ENCODE assay signal across 13 mouse cellular contexts in genomic region chr13:48314500-48314899, GRCm38 (mm10). TPM values are rescaled to one million over a fixed set of nuclear protein-coding genes. Genes with fewer than 3 reads are reported as not detected.
DNase-seq lines count a peak whose midpoint lies in the region; ATAC-seq and TF ChIP-seq lines count a peak whose summit lies in the region.
"Had no signal": no experiment of that assay in that cellular context is flagged by ENCODE, and none has a peak within 500 bp of the region (broad histone marks: within the 10 kb centered on the region; RNA-seq: fewer than 3 reads in every experiment).

No protein-coding gene starts in this region.

- no peaks in the 10 kb centered on the region for H3K4me1 ChIP-seq in lung, postnatal 0 days (ENCODE audit: insufficient read depth, low read depth, low read length)
- H3K4me1 ChIP-seq in liver, postnatal 0 days (ENCODE audit: insufficient read depth), result no peaks in the 10 kb centered on the region

- no peak overlapping the region for H3K4me2 ChIP-seq in lung, postnatal 0 days (replicated peaks; ENCODE audit: low read depth, low read length)
- H3K4me2 ChIP-seq in liver, postnatal 0 days (ENCODE audit: low read depth, low read length), result no peak overlapping the region
- H3K4me2 ChIP-seq: embryonic facial prominence, embryonic 12.5 days; limb, embryonic 12.5 days had no signal

- no peaks in the 10 kb centered on the region for H3K27me3 ChIP-seq in lung, postnatal 0 days (replicated peaks; ENCODE audit: insufficient read depth, low read length)
- no peaks in the 10 kb centered on the region for H3K27me3 ChIP-seq in liver, postnatal 0 days (ENCODE audit: insufficient read depth, low read length)
- H3K27me3 ChIP-seq: embryonic facial prominence, embryonic 12.5 days; limb, embryonic 12.5 days had no signal

- TF ChIP-seq CTCF in gastrocnemius, adult 2 months (IDR thresholded peaks at IDR 0.05), result no peak
- TF ChIP-seq CTCF in lung, postnatal 0 days (IDR thresholded peaks at IDR 0.05), result no peak
- TF ChIP-seq CTCF in liver, postnatal 0 days (IDR thresholded peaks at IDR 0.05; ENCODE audit: low read depth), result no peak

- no peak overlapping the region for H3K27ac ChIP-seq in gastrocnemius, adult 2 months
- H3K27ac ChIP-seq in lung, postnatal 0 days (ENCODE audit: low read length), result no peak overlapping the region
- no peak overlapping the region for H3K27ac ChIP-seq in liver, postnatal 0 days (ENCODE audit: low read depth)
- H3K27ac ChIP-seq: embryonic facial prominence, embryonic 12.5 days; hindbrain, embryonic 10.5 days; limb, embryonic 12.5 days had no signal

- WGBS in lung, postnatal 0 days, result 51% methylated on average over 7 of the region's 7 CpGs
- 37% methylated on average over 7 of the region's 7 CpGs for WGBS in liver, postnatal 0 days (ENCODE audit: insufficient replicate concordance)

- H3K36me3 ChIP-seq in lung, postnatal 0 days (ENCODE audit: insufficient read depth, low read length), result no peaks in the 10 kb centered on the region
- no peaks in the 10 kb centered on the region for H3K36me3 ChIP-seq in liver, postnatal 0 days (replicated peaks; ENCODE audit: insufficient read depth, low read length)
- H3K36me3 ChIP-seq: embryonic facial prominence, embryonic 12.5 days; hindbrain, embryonic 10.5 days; limb, embryonic 12.5 days had no signal

- H3K9me3 ChIP-seq in lung, postnatal 0 days (ENCODE audit: low read length), result no peaks in the 10 kb centered on the region
- H3K9me3 ChIP-seq in liver, postnatal 0 days (ENCODE audit: low read length), result no peaks in the 10 kb centered on the region
- H3K9me3 ChIP-seq: embryonic facial prominence, embryonic 12.5 days; limb, embryonic 12.5 days had no signal

- DNase-seq in gastrocnemius, adult 18-20 months (ENCODE audit: low spot score), result peak; percentile 2
- no peak for DNase-seq in gastrocnemius, adult 2 months
- DNase-seq in lung, postnatal 0 days (ENCODE audit: low spot score), result peak; percentile 50
- no peak for DNase-seq in lung, postnatal 4 days
- DNase-seq in adrenal gland, postnatal 36 days, result peak; percentile 68 to 72
- DNase-seq in skeletal muscle tissue, adult 2 months (ENCODE audit: low read depth, low spot score), result peak; percentile 46
- DNase-seq in liver, postnatal 0 days, result no peak
- no peak for DNase-seq in left cerebral cortex, postnatal 25 days (ENCODE audit: low spot score in 2 of 2)
- DNase-seq: cerebellum, adult 11 months; thymus, postnatal 25 days had no signal

- H3K9ac ChIP-seq in lung, postnatal 0 days (replicated peaks; ENCODE audit: low read depth), result no peak overlapping the region
- no peak overlapping the region for H3K9ac ChIP-seq in liver, postnatal 0 days (replicated peaks)
- H3K9ac ChIP-seq: embryonic facial prominence, embryonic 12.5 days; limb, embryonic 12.5 days had no signal

- peak; percentile 64 for ATAC-seq in lung, postnatal 0 days
- no peak for ATAC-seq in liver, postnatal 0 days

- intact Hi-C loops in gastrocnemius, adult 2 months (cut with DNase I), result no loop called here
- intact Hi-C loops in left cerebral cortex, postnatal 25 days (cut with DNase I), result no loop called here

- H3K4me3 ChIP-seq in gastrocnemius, adult 2 months, result no peak overlapping the region
- no peak overlapping the region for H3K4me3 ChIP-seq in lung, postnatal 0 days (ENCODE audit: low read depth, low read length)
- no peak overlapping the region for H3K4me3 ChIP-seq in liver, postnatal 0 days (ENCODE audit: low read depth, low read length)
- H3K4me3 ChIP-seq: embryonic facial prominence, embryonic 12.5 days; hindbrain, embryonic 10.5 days; limb, embryonic 12.5 days had no signal

- TF ChIP-seq EP300 in lung, postnatal 0 days (IDR thresholded peaks at IDR 0.05), result no peak
- no peak for TF ChIP-seq EP300 in liver, postnatal 0 days (IDR thresholded peaks at IDR 0.05; ENCODE audit: low read depth)

RNA-seq across cellular contexts. Expression of gene Id4, which starts 53.5 kb away (rescaled TPM):
- total RNA-seq in gastrocnemius, adult 18-20 months (2021), result under 1 TPM; 0.73 to 0.78 TPM
- total RNA-seq in gastrocnemius, adult 2 months (2021), result under 1 TPM; 0.59 to 0.70 TPM
- 4.1 and 5.8 TPM in 2 replicates for polyA plus RNA-seq in lung, postnatal 0 days (2015; fragmentation: Nextera tagmentation; extraction: Ambion mirVana)
- 1 to 10 TPM; 1.8 to 2.2 TPM for total RNA-seq in adrenal gland, postnatal 36 days (2021)
- 0.47 and 0.71 TPM in 2 replicates for polyA plus RNA-seq in liver, postnatal 0 days (2015; fragmentation: Nextera tagmentation; extraction: Ambion mirVana)
- 10 to 100 TPM; 36.2 to 42.2 TPM for total RNA-seq in left cerebral cortex, postnatal 25 days (2021)

Comparison
In these comparisons a context has a peak if more than half of its experiments do, and no peak if none do; other contexts are left out.
1. DNase-seq: peak in gastrocnemius, adult 18-20 months (single experiment), lung, postnatal 0 days (single experiment), adrenal gland, postnatal 36 days (2 of 2) and skeletal muscle tissue, adult 2 months (single experiment); none in gastrocnemius, adult 2 months (single experiment), lung, postnatal 4 days (0 of 2), liver, postnatal 0 days (single experiment) and left cerebral cortex, postnatal 25 days (0 of 2).
2. RNA of gene Id4, which starts 53.5 kb away (total RNA-seq): 36.2 to 42.2 TPM in left cerebral cortex, postnatal 25 days; 1.8 to 2.2 TPM in adrenal gland, postnatal 36 days, 0.73 to 0.78 TPM in gastrocnemius, adult 18-20 months and 0.59 to 0.70 TPM in gastrocnemius, adult 2 months; every median in the first group is over 10 times any median in the second.